Mouse (Mus musculus) spleen, postnatal 14 days (tissue): ENCODE data around the gene Slc36a3.
"Not testable (repeated sequence)": the region's sequence is repeated elsewhere in the genome, so short reads cannot be mapped to it uniquely, and the experiment has no call there.

ENCODE experiments used
- DNase-seq, 2 experiments: peaks; one replicate each; pipeline ENCODE4 v3.0.0; 2021 to 2022; ENCODE audit warnings: low spot score in 2 of 2

The Slc36a3 gene

GRCm38 (mm10) chr11:55109521-55110300 is 41.8 kb downstream of the Slc36a3 start:
- no peak for DNase-seq

GRCm38 (mm10) chr11:55106636-55107035 is 44.9 kb downstream of the Slc36a3 start:
- no peak for DNase-seq

DNA sequence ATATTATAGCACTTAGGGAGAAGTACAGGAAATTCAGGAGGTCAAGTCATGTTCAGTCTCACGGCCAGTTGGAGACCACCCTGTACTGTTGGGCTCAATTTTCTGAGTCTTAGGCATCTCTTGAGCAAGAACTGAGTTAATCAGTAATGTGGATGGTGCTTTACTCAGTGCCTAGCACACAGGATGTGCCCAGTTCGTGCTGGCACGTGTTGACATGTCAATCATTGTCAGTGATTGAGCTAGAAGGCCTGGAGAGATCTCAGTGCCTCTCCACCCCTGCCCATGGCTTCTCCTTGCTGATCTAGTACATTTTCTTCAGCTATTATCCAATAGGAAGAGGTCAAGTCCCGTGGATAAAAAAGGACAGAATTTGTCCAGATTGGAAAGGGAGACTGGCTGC is 46.1 kb downstream of the Slc36a3 start:
- DNase-seq: no peak

DNA sequence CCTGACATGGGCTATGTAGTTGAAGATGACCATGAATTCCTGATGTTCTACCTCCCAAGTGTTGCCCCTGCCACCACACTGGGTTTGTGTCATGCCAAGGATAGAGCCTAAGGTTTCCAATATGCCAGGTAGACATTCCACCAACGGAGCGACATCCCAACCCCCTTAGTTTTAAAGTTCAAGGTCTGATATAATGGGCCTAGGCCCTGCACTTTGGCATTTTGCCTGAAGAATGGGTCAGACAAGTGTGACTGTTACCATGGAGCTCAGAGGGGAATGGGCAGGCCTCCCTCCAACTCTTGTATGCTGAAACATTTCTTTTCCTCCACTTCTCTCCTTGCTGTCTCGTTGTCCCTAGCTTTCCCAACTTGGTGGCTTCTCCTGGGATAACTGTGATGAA is 48.3 kb downstream of the Slc36a3 start:
- DNase-seq: no peak

DNA sequence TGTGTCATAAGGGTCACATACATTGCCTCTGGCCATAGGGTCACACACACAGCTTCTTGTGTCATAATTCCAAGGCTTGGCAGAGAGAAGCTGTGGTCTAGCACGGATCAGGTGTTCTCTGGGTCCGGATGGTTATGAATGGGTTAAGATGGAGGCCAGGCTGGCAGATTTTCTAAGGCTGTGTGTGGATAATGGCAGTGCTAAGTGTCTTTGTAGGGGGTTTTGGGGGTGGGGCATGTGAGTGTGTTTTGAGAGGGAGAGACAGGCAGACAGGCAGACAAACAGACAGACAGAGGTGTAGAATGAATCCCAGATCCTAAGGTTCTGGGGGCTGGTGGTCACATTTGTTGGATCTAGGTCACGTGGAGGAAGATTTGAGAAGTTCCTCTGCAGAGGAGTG is 49.5 kb downstream of the Slc36a3 start:
- no peak for DNase-seq

GRCm38 (mm10) chr11:55099868-55100267 is 51.6 kb downstream of the Slc36a3 start:
- no peak for DNase-seq

- DNase-seq: no peak
Observed at GRCm38 (mm10) chr11:55099019-55099771, 52.3 kb downstream of the Slc36a3 start.

DNA sequence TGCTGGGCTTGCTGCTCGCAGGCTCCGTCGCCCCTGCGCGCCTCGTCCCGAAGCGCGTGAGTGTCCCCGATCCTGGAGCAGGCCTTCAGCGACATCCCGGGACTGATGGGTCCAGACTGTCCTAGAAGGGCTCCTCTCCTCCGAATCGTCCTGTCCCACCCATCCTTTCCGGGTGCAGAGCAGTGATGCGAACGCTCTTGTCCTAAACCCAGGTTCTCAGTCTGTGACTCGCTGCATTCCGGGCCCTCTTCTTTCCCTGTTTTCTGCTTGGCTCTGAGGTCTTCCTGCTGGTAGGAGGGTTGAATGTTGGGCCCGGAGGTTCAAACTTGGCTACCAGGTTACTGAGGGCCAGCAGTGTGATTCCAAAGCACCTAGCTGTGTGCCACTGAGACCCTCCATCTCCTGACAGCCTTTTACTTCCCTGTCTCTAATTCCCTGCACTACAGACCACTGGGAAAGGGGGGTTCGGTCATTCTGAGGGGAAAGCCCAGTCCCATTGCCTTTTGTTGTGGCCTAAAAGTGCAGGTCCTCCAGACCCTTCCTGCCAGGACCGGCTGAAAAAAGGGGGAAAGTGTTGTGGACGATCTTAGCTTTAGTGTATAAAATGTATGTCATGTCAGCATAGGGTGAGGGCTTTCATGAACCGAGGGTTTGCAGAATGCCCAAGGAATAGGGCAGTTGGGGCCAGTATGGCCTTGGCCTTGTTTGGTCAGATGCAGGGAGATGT is 53.2 kb downstream of the Slc36a3 start:
- no peak for DNase-seq

- DNase-seq: peak; percentile 82 to 88
Observed at GRCm38 (mm10) chr11:55097463-55098188, 53.9 kb downstream of the Slc36a3 start, which contains the start of gene Gm2a. TSS of gene Gm2a (plus strand) at chr11:55098115.

DNA sequence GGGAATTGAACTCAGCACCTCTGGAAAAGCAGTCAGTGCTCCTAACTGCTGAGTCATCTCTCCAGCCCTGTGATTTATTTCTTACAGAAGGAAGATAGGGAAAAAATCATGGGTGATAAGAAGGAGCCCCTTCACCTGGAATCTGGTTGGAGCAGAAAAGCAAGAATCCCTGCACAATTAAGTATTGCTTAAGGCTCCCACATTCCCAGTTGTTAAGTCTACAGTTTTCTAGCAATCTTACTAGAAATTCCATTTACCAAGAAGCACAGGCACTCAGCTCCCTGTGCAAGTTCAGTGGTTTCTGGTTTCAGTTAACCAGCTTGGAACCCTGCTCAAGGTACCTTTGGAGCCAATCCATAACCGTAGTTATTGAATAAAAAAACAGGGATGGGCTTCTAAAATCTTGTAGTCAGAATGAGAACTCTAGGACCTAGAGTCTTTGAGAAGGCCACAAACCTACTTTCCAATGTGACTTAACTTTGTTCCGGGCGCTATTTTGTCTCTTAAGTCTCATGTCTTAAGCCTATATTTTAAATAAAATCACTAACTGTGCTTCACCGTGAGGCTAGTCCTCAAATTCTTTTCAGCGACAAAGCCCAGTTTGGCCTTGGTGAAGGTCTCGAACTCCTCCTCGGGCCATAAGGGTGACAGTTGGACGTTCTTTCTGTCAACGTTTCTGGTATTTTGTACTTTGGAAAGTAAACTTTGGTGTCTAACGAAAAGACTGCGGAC is 54.6 kb downstream of the Slc36a3 start:
- DNase-seq: no peak

- not testable (repeated sequence) for DNase-seq
Observed at GRCm38 (mm10) chr11:55096296-55096695, 55.2 kb downstream of the Slc36a3 start.

DNA sequence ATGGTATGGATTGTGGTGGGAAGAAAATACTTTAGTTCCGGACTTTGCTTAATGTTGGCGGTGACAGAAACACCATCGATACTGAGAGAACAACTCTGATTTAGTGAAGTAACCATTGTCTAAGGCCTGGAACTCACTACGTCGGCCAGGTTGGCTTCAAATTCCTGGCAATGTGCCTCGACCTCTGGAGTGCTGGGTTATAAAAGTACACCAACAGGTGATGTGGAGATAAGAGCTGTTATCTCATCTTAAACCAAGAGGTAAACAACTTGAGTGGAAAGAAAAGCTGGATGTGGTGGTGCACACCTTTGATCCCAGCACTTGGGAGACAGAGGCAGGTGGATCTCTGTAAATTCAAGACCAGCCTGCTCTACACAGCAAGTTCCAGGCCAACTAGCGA is 58.4 kb downstream of the Slc36a3 start:
- DNase-seq: no peak

DNA sequence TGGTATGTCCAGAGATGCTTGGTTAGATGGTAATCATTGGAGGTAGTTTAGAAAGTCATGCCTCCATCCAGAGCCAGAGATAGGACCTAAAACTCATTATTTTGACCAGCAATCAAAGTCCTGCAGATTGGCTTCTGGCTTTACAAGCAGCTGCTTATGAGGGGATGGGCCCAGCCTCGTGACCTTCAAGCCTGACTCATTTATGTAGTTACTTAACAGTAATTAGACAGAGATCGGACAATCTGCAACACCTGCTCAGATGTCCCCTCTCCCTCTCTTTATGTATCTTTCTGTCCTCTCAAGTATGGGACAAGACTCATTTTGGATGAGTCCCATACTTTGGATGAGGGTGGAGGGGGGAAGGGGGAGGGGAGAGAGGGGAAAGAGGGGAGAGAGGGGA is 61.6 kb downstream of the Slc36a3 start:
- no peak for DNase-seq

DNA sequence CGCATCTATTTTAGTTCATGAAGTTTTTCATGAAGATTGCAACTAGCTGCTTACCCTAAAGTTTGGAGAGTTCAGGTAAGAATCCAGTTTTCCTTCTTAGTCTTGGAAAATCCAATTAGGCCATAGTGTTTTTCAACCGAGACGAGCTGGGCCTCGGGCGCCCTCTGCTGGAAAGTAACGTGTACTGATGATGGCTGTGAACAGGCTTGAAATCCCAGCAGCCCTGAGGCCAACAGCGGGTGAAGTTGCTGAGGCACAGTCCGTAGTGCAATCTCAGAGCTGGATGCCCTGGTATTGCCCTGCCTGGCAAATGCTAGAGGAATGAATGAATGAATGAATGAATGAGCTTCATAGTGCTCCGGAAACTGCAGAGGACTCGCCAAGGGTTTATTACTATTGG is 64.5 kb downstream of the Slc36a3 start:
- peak in 1 of 2 experiments; percentile 39 for DNase-seq

DNA sequence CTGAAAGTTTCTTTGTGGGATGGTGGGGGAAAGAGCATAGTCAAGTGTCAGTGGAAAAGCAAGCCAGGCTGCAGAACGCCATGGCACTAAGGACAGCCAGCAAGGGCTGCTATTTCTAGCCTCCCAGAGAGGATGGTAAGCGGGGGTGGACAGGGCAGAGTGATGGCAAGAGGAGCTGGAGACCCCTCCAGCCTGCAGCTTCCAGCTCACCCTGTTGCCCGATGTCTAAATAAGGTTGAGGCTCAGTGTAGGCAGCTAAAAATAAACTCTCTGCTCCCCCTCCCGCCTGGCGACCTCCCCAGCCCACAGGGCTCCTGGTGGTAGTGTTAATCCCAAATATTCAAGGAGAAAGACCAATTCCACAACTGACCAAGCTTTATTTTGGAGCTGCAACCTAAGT is 66.1 kb downstream of the Slc36a3 start:
- DNase-seq: no peak

DNA sequence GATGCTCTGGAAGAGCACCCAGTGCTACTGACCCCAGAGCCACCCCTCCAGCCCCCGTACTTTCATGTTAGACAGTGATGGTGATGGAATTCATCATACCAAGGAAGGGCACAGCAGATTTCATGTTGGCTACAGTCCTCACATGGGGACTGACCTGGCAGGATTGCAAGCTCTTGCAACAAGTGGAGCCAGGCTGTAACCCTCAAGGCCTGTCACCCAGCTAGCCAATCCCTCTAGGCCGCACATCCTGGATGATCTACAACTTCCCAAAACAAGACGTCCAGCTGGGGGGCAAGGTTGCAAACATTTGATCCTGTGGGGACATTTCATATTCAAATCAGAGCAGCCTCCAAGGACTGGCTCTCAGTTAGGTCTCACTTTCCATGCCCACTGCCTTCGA is 66.9 kb downstream of the Slc36a3 start:
- DNase-seq: no peak

- no peak for DNase-seq
Observed at GRCm38 (mm10) chr11:55081206-55081605, 70.3 kb downstream of the Slc36a3 start.

DNA sequence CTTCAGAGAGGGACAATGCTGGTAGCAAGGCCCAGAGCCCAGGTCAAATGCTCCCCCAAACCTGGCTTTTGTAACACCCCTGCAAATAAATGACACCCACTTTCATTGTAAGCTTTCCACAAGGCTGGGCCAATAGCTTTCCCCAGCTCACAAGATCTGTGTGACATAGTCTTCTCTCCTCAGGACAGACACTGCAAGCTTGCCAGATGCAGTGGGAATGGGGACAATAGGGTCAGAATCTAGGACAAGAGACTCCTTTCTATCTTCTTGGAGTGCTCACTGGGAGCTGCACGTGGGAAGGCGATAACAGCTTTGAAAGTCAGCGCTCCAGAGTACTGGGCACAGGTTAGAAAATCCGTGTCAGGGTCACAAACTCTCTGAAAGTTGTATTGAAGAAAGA is 72.3 kb downstream of the Slc36a3 start:
- no peak for DNase-seq

DNA sequence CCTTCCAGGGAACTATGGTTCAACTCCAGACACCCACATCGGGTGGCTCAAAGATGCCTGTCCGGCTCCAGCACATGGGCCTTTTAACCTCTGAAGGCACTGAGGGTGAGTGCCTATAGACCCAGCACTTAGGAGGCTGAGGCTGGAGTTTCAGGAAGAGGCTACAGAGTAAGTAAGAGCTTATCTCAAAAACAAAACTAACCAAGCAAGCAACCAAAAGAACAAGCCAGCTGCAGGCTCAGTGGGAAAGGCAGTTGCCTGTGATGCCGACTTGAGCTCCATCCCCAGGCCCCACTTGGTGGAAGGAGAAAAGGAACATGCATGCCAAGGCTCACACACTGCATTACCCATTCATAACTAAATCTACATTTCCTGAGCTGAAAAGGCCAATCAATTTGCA is 73.0 kb downstream of the Slc36a3 start:
- DNase-seq: no peak

DNA sequence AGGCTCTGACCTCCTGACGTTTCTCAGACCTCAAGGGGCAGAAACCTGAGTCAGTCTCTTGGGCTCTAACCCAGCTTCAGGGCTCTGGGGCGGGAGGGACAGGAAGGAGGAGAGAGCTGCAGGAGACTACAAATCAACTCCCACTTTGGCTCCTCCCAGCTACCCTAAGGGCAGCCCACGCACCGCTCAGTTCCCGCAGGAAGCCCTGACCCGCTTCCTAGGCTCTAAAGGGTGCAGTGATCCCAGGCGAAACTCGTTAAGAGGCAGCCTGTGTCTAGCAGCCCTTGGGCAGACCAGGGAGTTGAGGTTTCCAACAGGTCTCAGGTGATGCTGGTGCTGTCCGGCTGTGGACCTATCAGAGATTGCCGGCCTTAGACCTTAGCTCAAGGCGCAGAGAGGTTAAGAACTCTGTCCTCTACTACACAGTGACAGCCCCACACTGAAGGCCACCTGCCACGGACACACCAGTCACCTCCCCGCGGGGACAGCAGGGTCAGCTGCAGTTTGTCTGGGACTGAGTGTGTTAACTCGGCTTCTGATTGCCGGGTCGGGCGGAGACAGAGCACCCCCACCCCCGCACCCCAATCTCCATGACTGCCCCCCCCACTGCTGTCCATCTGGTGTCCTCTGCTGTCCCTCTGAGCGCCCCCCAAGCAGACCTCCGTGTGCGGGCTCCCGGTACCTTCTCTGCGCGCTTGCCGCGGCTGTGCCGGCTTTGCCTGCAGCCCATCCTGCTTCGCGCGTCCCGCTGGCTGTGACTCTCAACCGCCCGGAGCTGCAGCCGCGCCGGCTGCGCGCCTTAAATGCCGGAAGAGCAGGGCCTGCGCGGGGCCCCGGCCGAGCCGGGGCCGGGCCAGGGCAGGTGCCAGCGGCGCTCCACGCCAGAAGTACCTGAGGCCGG is 73.9 kb downstream of the Slc36a3 start, which contains the start of gene Ccdc69:
Ccdc69 (minus strand) TSS at position 801 of the 901 bp plus-strand sequence.
- DNase-seq: peak; percentile 26 to 49
